In genomic region chr1:72849037-72849436, GRCm38 (mm10) we compare ENCODE assay signal across 20 mouse cellular contexts. TPM values are rescaled to one million over a fixed set of nuclear protein-coding genes. Genes with fewer than 3 reads are reported as not detected.
"Had no signal": no experiment of that assay in that cellular context is flagged by ENCODE, and none has a peak within 500 bp of the region (broad histone marks: within the 10 kb centered on the region; RNA-seq: fewer than 3 reads in every experiment).

No protein-coding gene starts in this region.

- H3K4me1 ChIP-seq: midbrain, embryonic 12.5 days; neural tube, embryonic 15.5 days had no signal

- DNase-seq: lung, adult 18-20 months; lung, embryonic 14.5 days; lung, postnatal 10 days; lung, postnatal 4 days; midbrain, embryonic 14.5 days; retina, postnatal 1 day; right cerebral cortex, adult 18-20 months; right cerebral cortex, postnatal 25 days; right cerebral cortex, postnatal 4 days; spleen, adult 18-20 months; thymus, adult 18-20 months; thymus, postnatal 14 days; thymus, postnatal 36 days had no signal

- H3K36me3 ChIP-seq: neural tube, embryonic 15.5 days had no signal

- H3K9ac ChIP-seq: lung, embryonic 14.5 days; midbrain, embryonic 12.5 days; neural tube, embryonic 13.5 days; neural tube, embryonic 15.5 days had no signal

- H3K4me3 ChIP-seq: midbrain, embryonic 10.5 days; midbrain, embryonic 12.5 days; myocyte; neural tube, embryonic 13.5 days; neural tube, embryonic 15.5 days had no signal

- H3K27me3 ChIP-seq: midbrain, embryonic 12.5 days; neural tube, embryonic 13.5 days; neural tube, embryonic 15.5 days had no signal

- H3K27ac ChIP-seq: midbrain, embryonic 10.5 days; midbrain, embryonic 12.5 days; neural tube, embryonic 13.5 days; neural tube, embryonic 15.5 days had no signal

RNA-seq across cellular contexts. Expression of gene Igfbp2, which starts 24.7 kb away (rescaled TPM):
- total RNA-seq: megakaryocyte, adult 5-6 weeks; megakaryocyte-erythroid progenitor cell, adult 5-6 weeks had no signal

RNA-seq across cellular contexts. Expression of gene Igfbp5, which starts 25.6 kb away (rescaled TPM):
- total RNA-seq: megakaryocyte-erythroid progenitor cell, adult 5-6 weeks had no signal
